Mouse (Mus musculus) embryonic facial prominence, embryonic 13.5 days (tissue): Measurements from ENCODE around the gene Slx1b. TPM values are rescaled to one million over a fixed set of nuclear protein-coding genes. Genes with fewer than 3 reads are reported as not detected.
A peak's percentile ranks its signal among the peaks of the same experiment; 100 is the strongest.
"Not testable (repeated sequence)": the region's sequence is repeated elsewhere in the genome, so short reads cannot be mapped to it uniquely, and the experiment has no call there.

Experiments used
- ATAC-seq: fragments of 200-750 bp; cut with Nextera tagmentation; 2 replicates; pipeline ENCODE4 v1.8.0; 2017; ENCODE audit warnings: low read depth; ENCODE audit not compliant: insufficient number of reproducible peaks, insufficient read depth, low FRiP score, low TSS enrichment
- H3K27ac ChIP-seq: fragments of 300-500 bp; sonication (generic); 2 replicates; pipeline ENCODE4 v1.5.1; 2015; ENCODE audit warnings: moderate library complexity, mild to moderate bottlenecking, inconsistent platforms
- H3K27me3 ChIP-seq: fragments of 300-500 bp; sonication (generic); 2 replicates; pipeline ENCODE4 v1.6.1; 2015; ENCODE audit warnings: mild to moderate bottlenecking, inconsistent platforms
- H3K36me3 ChIP-seq: fragments of 300-500 bp; sonication (generic); 2 replicates; pipeline ENCODE4 v1.6.1; 2015; ENCODE audit warnings: mild to moderate bottlenecking, inconsistent platforms
- H3K4me1 ChIP-seq: fragments of 300-500 bp; sonication (generic); 2 replicates; pipeline ENCODE4 v1.6.1; 2015; ENCODE audit warnings: inconsistent platforms
- H3K4me2 ChIP-seq: fragments of 300-500 bp; sonication (generic); 2 replicates; pipeline ENCODE4 v1.6.1; 2015; ENCODE audit warnings: moderate library complexity, mild to moderate bottlenecking, inconsistent platforms
- H3K4me3 ChIP-seq: fragments of 300-500 bp; sonication (generic); 2 replicates; pipeline ENCODE4 v1.5.1; 2015; ENCODE audit warnings: mild to moderate bottlenecking, inconsistent platforms
- H3K9ac ChIP-seq: fragments of 300-500 bp; sonication (generic); 2 replicates; pipeline ENCODE4 v1.6.1; 2015; ENCODE audit warnings: mild to moderate bottlenecking, inconsistent platforms
- H3K9me3 ChIP-seq: fragments of 300-500 bp; sonication (generic); 2 replicates; pipeline ENCODE4 v1.6.1; 2016; ENCODE audit warnings: inconsistent platforms
- WGBS: fragments of 180-500 bp; shearing (Covaris S2); methylation state at CpG from one replicate; pipeline ENCODE4 v1.1.7; 2015; ENCODE audit warnings: mixed read lengths; 5-methylcytosine and 5-hydroxymethylcytosine counted together
- polyA plus RNA-seq: library from polyadenylated mRNA; unstranded; fragments of >200 nt; fragmentation: Nextera tagmentation; extraction: Ambion mirVana; gene quantifications from 2 replicates; pipeline ENCODE4 v1.2.1, GENCODE M21; 2015

The Slx1b gene
- 14.0 and 15.0 TPM in 2 replicates for polyA plus RNA-seq

GRCm38 (mm10) chr7:126695631-126696207 lies at the start of gene Slx1b:
Gene Slx1b (minus strand): TSS chr7:126695784.
- under 1% methylated on average over 40 of the region's 40 CpGs for WGBS
- peaks cover 35% of the 10 kb centered on the region for H3K36me3 ChIP-seq
- peak within 1 kb of the TSS; percentile 96 for H3K27ac ChIP-seq

GRCm38 (mm10) chr7:126741964-126742482 lies 46.4 kb upstream of the Slx1b start:
- H3K4me2 ChIP-seq = no peak overlapping the region
- 87% methylated on average over 13 of the region's 13 CpGs for WGBS
- H3K4me1 ChIP-seq = peaks cover 4% of the 10 kb centered on the region; the same call in 1 of the 2 replicates
- no peak for ATAC-seq
- H3K27ac ChIP-seq = no peak overlapping the region
- no peaks in the 10 kb centered on the region for H3K27me3 ChIP-seq
- H3K4me3 ChIP-seq = no peak overlapping the region
- no peak overlapping the region for H3K9ac ChIP-seq
- no peaks in the 10 kb centered on the region for H3K9me3 ChIP-seq
- H3K36me3 ChIP-seq = no peaks in the 10 kb centered on the region

More at GRCm38 (mm10) chr7:126695631-126696207, at the start of gene Slx1b:
- H3K4me2 ChIP-seq = peak within 1 kb of the TSS; percentile 97
- peak within 1 kb of the TSS; percentile 83 for H3K4me3 ChIP-seq
- no peaks in the 10 kb centered on the region for H3K27me3 ChIP-seq
- ATAC-seq = peak; percentile 89
- no peaks in the 10 kb centered on the region for H3K9me3 ChIP-seq
- peaks cover 26% of the 10 kb centered on the region for H3K4me1 ChIP-seq
- H3K9ac ChIP-seq = peak within 1 kb of the TSS; percentile 93

GRCm38 (mm10) chr7:126741452-126741851 lies 45.9 kb upstream of the Slx1b start:
- Histone ChIP-seq H3K4me2 (no peak overlapping the region), H3K9me3 (no peaks in the 10 kb centered on the region), H3K9ac (no peak overlapping the region), H3K4me3 (no peak overlapping the region), H3K36me3 (no peaks in the 10 kb centered on the region), H3K27ac (no peak overlapping the region), H3K4me1 (peaks cover 4% of the 10 kb centered on the region; the same call in 1 of the 2 replicates), H3K27me3 (no peaks in the 10 kb centered on the region)
- 81% methylated on average over 5 of the region's 5 CpGs for WGBS
- ATAC-seq = no peak

- WGBS = 65% methylated on average over 5 of the region's 5 CpGs
- Histone ChIP-seq H3K4me3 (no peak overlapping the region), H3K9me3 (no peaks in the 10 kb centered on the region), H3K4me1 (peaks cover 1% of the 10 kb centered on the region; the same call in 1 of the 2 replicates), H3K9ac (no peak overlapping the region), H3K27ac (no peak overlapping the region), H3K36me3 (no peaks in the 10 kb centered on the region), H3K4me2 (no peak overlapping the region), H3K27me3 (no peaks in the 10 kb centered on the region)
- ATAC-seq = no peak
Measured at GRCm38 (mm10) chr7:126740977-126741376, 45.4 kb upstream of the Slx1b start.

GRCm38 (mm10) chr7:126740132-126740735 lies 44.6 kb upstream of the Slx1b start:
- Histone ChIP-seq H3K9ac (no peak overlapping the region), H3K4me3 (no peak overlapping the region), H3K4me1 (no peaks in the 10 kb centered on the region), H3K27me3 (no peaks in the 10 kb centered on the region), H3K4me2 (no peak overlapping the region), H3K27ac (no peak overlapping the region), H3K36me3 (no peaks in the 10 kb centered on the region), H3K9me3 (no peaks in the 10 kb centered on the region)
- WGBS = 81% methylated on average over 13 of the region's 13 CpGs
- no peak for ATAC-seq

GRCm38 (mm10) chr7:126739551-126739950 lies 44.0 kb upstream of the Slx1b start:
- no peak overlapping the region for H3K27ac ChIP-seq
- no peak overlapping the region for H3K9ac ChIP-seq
- no peaks in the 10 kb centered on the region for H3K27me3 ChIP-seq
- no peak overlapping the region for H3K4me2 ChIP-seq
- no peak overlapping the region for H3K4me3 ChIP-seq
- no peaks in the 10 kb centered on the region for H3K36me3 ChIP-seq
- WGBS = 87% methylated on average over 17 of the region's 17 CpGs
- no peaks in the 10 kb centered on the region for H3K4me1 ChIP-seq
- no peaks in the 10 kb centered on the region for H3K9me3 ChIP-seq
- ATAC-seq = no peak

GRCm38 (mm10) chr7:126736122-126736521 lies 40.5 kb upstream of the Slx1b start:
- no peak overlapping the region for H3K4me2 ChIP-seq
- no peak overlapping the region for H3K4me3 ChIP-seq
- no peak overlapping the region for H3K27ac ChIP-seq
- no peaks in the 10 kb centered on the region for H3K9me3 ChIP-seq
- no peaks in the 10 kb centered on the region for H3K27me3 ChIP-seq
- no peak for ATAC-seq
- H3K4me1 ChIP-seq = no peaks in the 10 kb centered on the region
- no peaks in the 10 kb centered on the region for H3K36me3 ChIP-seq
- no peak overlapping the region for H3K9ac ChIP-seq
- 75% methylated on average over 8 of the region's 8 CpGs for WGBS

GRCm38 (mm10) chr7:126730256-126730789 lies 34.7 kb upstream of the Slx1b start:
- H3K4me2 ChIP-seq, ATAC-seq, H3K4me3 ChIP-seq, H3K9ac ChIP-seq, H3K36me3 ChIP-seq, H3K27me3 ChIP-seq, H3K9me3 ChIP-seq, H3K27ac ChIP-seq, H3K4me1 ChIP-seq: not testable (repeated sequence)
- 84% methylated on average over 4 of the region's 4 CpGs for WGBS

GRCm38 (mm10) chr7:126725667-126726066 lies 30.1 kb upstream of the Slx1b start:
- Histone ChIP-seq H3K9me3 (no peaks in the 10 kb centered on the region), H3K9ac (no peak overlapping the region), H3K4me3 (no peak overlapping the region), H3K4me1 (no peaks in the 10 kb centered on the region), H3K27me3 (no peaks in the 10 kb centered on the region), H3K27ac (no peak overlapping the region), H3K4me2 (no peak overlapping the region), H3K36me3 (no peaks in the 10 kb centered on the region)
- no peak for ATAC-seq
- WGBS = 79% methylated on average over 5 of the region's 5 CpGs

- Histone ChIP-seq H3K4me1 (no peaks in the 10 kb centered on the region), H3K9me3 (no peaks in the 10 kb centered on the region), H3K9ac (no peak overlapping the region), H3K4me3 (no peak overlapping the region), H3K27me3 (no peaks in the 10 kb centered on the region), H3K36me3 (no peaks in the 10 kb centered on the region), H3K27ac (no peak overlapping the region), H3K4me2 (no peak overlapping the region)
- WGBS = 75% methylated on average over 3 of the region's 3 CpGs
- no peak for ATAC-seq
Measured at GRCm38 (mm10) chr7:126725077-126725476, 29.5 kb upstream of the Slx1b start.

GRCm38 (mm10) chr7:126721635-126722034 lies 26.1 kb upstream of the Slx1b start:
- H3K9ac ChIP-seq = no peak overlapping the region
- 87% methylated on average over 13 of the region's 13 CpGs for WGBS
- no peaks in the 10 kb centered on the region for H3K36me3 ChIP-seq

More at GRCm38 (mm10) chr7:126721635-126722034, 26.1 kb upstream of the Slx1b start:
- no peak for ATAC-seq
- Histone ChIP-seq H3K9me3 (no peaks in the 10 kb centered on the region), H3K4me2 (no peak overlapping the region), H3K4me3 (no peak overlapping the region), H3K4me1 (no peaks in the 10 kb centered on the region), H3K27ac (no peak overlapping the region), H3K27me3 (no peaks in the 10 kb centered on the region)
